Mouse (Mus musculus): ENCODE measurements around the gene Gpam. TPM values are rescaled to one million over a fixed set of nuclear protein-coding genes. Genes with fewer than 3 reads are reported as not detected.
A peak's percentile ranks its signal among the peaks of the same experiment; 100 is the strongest.

Gene Gpam
- polyA plus RNA-seq, 1 experiment from 2014 or later = 21.0 TPM

DNA sequence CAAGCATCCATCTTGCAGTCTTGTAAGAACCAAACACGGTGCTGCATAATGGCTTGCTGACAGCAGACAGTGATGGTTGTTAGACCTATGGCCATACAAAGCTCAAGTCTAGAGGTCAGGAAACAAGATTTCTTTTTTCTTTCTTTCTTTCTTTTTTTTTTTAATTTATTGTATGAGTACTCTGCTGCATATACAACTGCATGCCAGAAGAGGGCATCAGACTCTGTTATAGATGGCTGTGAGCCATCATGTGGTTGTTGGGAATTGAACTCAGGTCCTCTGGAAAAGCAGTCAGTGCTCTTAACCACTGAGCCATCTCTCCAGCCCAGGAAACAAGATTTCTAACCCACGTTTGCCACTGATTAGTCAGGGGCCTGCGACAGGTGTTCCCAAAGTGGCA lies 54.0 kb downstream of the Gpam start:
- no peaks in the 10 kb centered on the region for H3K9me3 ChIP-seq
- H3K36me3 ChIP-seq = peaks cover 77% of the 10 kb centered on the region
- H3K27me3 ChIP-seq (replicated peaks) = no peaks in the 10 kb centered on the region
- 90% methylated on average over 3 of the region's 3 CpGs for WGBS
- H3K27ac ChIP-seq = no peak overlapping the region
- no peak for ATAC-seq (ENCODE audit: low FRiP score, low read depth)
- H3K4me3 ChIP-seq = no peak overlapping the region
- no peak overlapping the region for H3K4me2 ChIP-seq (replicated peaks)
- no peak overlapping the region for H3K9ac ChIP-seq
- H3K4me1 ChIP-seq = no peaks in the 10 kb centered on the region

DNA sequence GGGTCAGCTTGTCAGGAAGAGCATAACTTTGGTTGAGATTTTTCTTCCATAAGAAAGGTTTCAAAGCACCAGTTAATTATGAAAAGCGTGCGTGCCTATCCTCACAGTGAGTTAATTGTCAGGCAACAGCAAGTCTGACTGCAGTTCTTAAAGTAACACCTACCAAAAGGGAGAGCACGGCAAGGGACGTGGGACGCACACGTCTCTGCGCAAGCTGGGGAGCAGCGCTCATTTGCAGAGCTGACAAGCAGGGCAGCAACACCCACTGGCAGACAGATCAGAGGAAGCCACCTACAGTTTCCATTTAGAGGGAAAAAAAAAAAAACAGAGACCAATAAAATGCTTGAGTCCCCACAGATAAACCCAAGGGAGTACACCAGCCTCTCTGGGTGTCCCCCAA lies 58.0 kb downstream of the Gpam start:
- WGBS = 92% methylated on average over 8 of the region's 8 CpGs
- peaks cover 54% of the 10 kb centered on the region for H3K36me3 ChIP-seq
- no peak for ATAC-seq (ENCODE audit: low FRiP score, low read depth)

GRCm38 (mm10) chr19:55063272-55063671 lies 63.8 kb downstream of the Gpam start:
- H3K4me1 ChIP-seq = peaks cover 6% of the 10 kb centered on the region; the same call in 1 of the 2 replicates
- H3K4me3 ChIP-seq = no peak overlapping the region
- 0 out of 2 replicates have a peak, but pooled peaks have one; percentile 35 for ATAC-seq (ENCODE audit: low FRiP score, low read depth)
- H3K27ac ChIP-seq = no peak overlapping the region
- WGBS = 41% methylated on average over 6 of the region's 6 CpGs
- H3K36me3 ChIP-seq = peaks cover 8% of the 10 kb centered on the region
- H3K9me3 ChIP-seq = no peaks in the 10 kb centered on the region; the same call in 1 of the 2 replicates
- no peak overlapping the region for H3K9ac ChIP-seq
- H3K4me2 ChIP-seq (replicated peaks) = no peak overlapping the region
- no peaks in the 10 kb centered on the region for H3K27me3 ChIP-seq (replicated peaks)

More for the DNA sequence above, 58.0 kb downstream of the Gpam start:
- H3K4me2 ChIP-seq (replicated peaks) = no peak overlapping the region
- H3K27ac ChIP-seq = no peak overlapping the region
- H3K4me3 ChIP-seq = no peak overlapping the region
- H3K9me3 ChIP-seq = no peaks in the 10 kb centered on the region
- H3K9ac ChIP-seq = no peak overlapping the region
- H3K4me1 ChIP-seq = no peaks in the 10 kb centered on the region
- H3K27me3 ChIP-seq (replicated peaks) = no peaks in the 10 kb centered on the region

- Histone ChIP-seq H3K4me1 (peaks cover 6% of the 10 kb centered on the region; the same call in 1 of the 2 replicates), H3K4me2 (replicated peaks) (no peak overlapping the region), H3K36me3 (peaks cover 6% of the 10 kb centered on the region), H3K9ac (no peak overlapping the region), H3K27ac (no peak overlapping the region), H3K9me3 (no peaks in the 10 kb centered on the region; the same call in 1 of the 2 replicates), H3K27me3 (replicated peaks) (no peaks in the 10 kb centered on the region), H3K4me3 (no peak overlapping the region)
- WGBS = 85% methylated on average over 8 of the region's 8 CpGs
- no peak for ATAC-seq (ENCODE audit: low FRiP score, low read depth)
These were observed 64.5 kb downstream of the Gpam start for GRCm38 (mm10) chr19:55062501-55062900.

GRCm38 (mm10) chr19:55061951-55062350 lies 65.1 kb downstream of the Gpam start:
- Histone ChIP-seq H3K9me3 (no peaks in the 10 kb centered on the region; the same call in 1 of the 2 replicates), H3K9ac (no peak overlapping the region), H3K4me3 (no peak overlapping the region), H3K4me2 (replicated peaks) (no peak overlapping the region), H3K36me3 (peaks cover 6% of the 10 kb centered on the region), H3K4me1 (peaks cover 6% of the 10 kb centered on the region; the same call in 1 of the 2 replicates), H3K27me3 (replicated peaks) (no peaks in the 10 kb centered on the region), H3K27ac (no peak overlapping the region)
- WGBS = 31% methylated on average over 5 of the region's 5 CpGs
- ATAC-seq (ENCODE audit: low FRiP score, low read depth) = no peak

DNA sequence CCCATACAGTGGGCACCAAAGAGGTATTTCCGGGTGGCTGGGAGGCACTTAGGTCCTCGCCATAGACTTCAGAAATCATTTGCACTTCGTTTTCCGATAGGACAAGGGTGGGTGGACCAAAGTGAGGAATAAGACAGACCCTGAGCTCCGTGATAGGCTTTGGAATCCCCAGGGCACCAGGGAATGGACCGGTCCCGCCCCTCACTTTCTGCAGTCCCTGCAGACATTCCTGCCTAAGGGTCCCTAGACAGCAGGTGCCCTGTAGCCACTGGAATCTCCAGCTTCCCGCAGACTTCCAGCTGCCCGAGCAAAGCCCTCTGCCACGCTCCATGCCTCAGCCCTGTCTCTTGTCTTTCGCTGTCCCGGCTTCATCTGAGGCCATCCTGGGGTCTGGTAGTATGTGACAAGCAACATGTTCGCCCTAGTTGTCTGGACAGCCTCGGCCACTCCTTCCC lies 65.6 kb downstream of the Gpam start:
- Histone ChIP-seq H3K4me3 (peak overlapping the region; percentile 19; the same call in 1 of the 2 replicates), H3K4me1 (peaks cover 6% of the 10 kb centered on the region; the same call in 1 of the 2 replicates), H3K27ac (no peak overlapping the region), H3K4me2 (replicated peaks) (peak overlapping the region; percentile 63), H3K9ac (0 out of 2 replicates have a peak overlapping the region, but pooled peaks have one; percentile 9), H3K27me3 (replicated peaks) (no peaks in the 10 kb centered on the region), H3K36me3 (peaks cover 6% of the 10 kb centered on the region), H3K9me3 (no peaks in the 10 kb centered on the region; the same call in 1 of the 2 replicates)
- peak; percentile 33 for ATAC-seq (ENCODE audit: low FRiP score, low read depth)
- 10% methylated on average over 14 of the region's 14 CpGs for WGBS

DNA sequence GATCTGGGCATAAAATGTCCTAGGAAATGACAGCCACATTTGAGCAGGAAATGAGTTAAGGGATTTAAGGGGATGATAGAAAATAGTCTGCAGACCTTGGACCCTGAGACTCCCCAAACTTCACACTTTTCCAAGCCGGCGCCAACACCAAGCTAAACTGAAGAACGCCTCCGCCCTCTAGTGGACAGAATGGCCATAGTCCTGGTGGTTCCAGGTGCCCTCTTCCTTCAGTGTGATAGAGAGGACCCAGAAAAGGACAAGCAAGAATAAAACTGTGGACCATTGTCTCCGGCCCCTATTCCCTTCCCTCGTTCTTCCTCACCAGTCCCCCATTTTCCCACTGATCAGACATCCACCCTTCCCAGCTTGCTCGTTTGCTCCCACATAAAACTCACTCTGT lies 66.1 kb downstream of the Gpam start:
- Histone ChIP-seq H3K27me3 (replicated peaks) (no peaks in the 10 kb centered on the region), H3K9me3 (no peaks in the 10 kb centered on the region; the same call in 1 of the 2 replicates), H3K9ac (0 out of 2 replicates have a peak overlapping the region, but pooled peaks have one; percentile 9), H3K4me1 (peaks cover 6% of the 10 kb centered on the region; the same call in 1 of the 2 replicates), H3K4me3 (no peak overlapping the region), H3K27ac (no peak overlapping the region), H3K4me2 (replicated peaks) (peak overlapping the region; percentile 63), H3K36me3 (peaks cover 2% of the 10 kb centered on the region)
- ATAC-seq (ENCODE audit: low FRiP score, low read depth) = peak; percentile 73; the same call in 1 of the 2 replicates
- WGBS = 6% methylated on average over 7 of the region's 7 CpGs

DNA sequence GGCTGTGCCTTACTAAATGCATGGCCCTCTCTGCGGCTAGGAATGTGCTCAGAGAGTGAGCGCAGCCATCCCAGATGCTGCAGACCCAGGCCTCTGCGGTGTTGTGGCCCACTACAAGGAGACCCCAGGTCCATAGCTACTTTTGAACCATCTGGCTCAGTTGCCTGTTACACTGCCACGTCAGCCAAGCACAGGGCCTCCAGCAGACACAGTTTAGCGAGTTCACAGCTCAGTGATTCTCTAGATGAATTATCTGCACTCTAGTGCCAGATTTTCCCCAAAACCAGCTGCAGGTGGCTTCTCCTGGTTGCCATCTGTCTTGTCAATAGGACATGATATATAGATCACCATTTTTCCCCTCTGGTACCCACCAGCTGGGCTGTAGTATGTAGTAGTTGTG lies 69.6 kb downstream of the Gpam start:
- no peaks in the 10 kb centered on the region for H3K27me3 ChIP-seq (replicated peaks)
- no peak overlapping the region for H3K9ac ChIP-seq
- H3K36me3 ChIP-seq = no peaks in the 10 kb centered on the region
- WGBS = 68% methylated on average over 5 of the region's 5 CpGs
- no peak for ATAC-seq (ENCODE audit: low FRiP score, low read depth)
- H3K4me3 ChIP-seq = no peak overlapping the region
- H3K27ac ChIP-seq = no peak overlapping the region
- H3K9me3 ChIP-seq = no peaks in the 10 kb centered on the region; the same call in 1 of the 2 replicates
- peaks cover 6% of the 10 kb centered on the region; the same call in 1 of the 2 replicates for H3K4me1 ChIP-seq
- no peak overlapping the region for H3K4me2 ChIP-seq (replicated peaks)

DNA sequence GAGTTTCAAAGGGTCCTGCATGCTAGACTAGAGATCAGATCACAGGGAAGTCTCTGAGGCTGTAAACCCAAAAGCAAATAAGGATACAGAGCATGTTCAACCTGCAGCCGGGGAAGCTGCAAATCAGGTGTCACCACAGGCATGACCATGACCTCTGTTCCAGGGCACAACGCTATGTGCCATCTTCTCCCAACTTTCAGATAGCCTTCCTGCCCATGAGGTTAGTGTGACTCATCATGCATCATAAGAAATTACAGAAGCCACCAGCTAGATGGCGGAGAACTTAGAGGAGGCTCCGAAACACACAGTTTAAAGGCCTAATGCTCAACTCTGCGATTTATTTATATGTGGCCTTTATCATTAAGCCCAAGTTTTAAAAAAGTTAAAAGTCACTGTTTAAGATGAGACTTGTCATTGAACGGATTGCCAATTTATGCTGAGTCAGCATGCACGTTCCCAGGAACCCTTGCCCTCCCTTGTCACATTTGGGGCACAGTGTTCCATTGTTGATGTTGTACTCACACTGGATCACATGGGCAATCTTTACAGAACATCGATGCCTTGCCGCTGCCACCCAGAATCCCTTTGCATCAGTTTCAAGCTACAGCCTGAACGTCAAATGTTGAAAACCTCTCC lies 71.3 kb downstream of the Gpam start:
- H3K27me3 ChIP-seq (replicated peaks) = no peaks in the 10 kb centered on the region
- H3K4me2 ChIP-seq (replicated peaks) = no peak overlapping the region
- no peak overlapping the region for H3K4me3 ChIP-seq
- H3K9me3 ChIP-seq = no peaks in the 10 kb centered on the region; the same call in 1 of the 2 replicates
- H3K4me1 ChIP-seq = no peaks in the 10 kb centered on the region
- no peak overlapping the region for H3K27ac ChIP-seq
- 92% methylated on average over 10 of the region's 10 CpGs for WGBS
- H3K9ac ChIP-seq = no peak overlapping the region
- no peaks in the 10 kb centered on the region for H3K36me3 ChIP-seq
- ATAC-seq (ENCODE audit: low FRiP score, low read depth) = no peak

DNA sequence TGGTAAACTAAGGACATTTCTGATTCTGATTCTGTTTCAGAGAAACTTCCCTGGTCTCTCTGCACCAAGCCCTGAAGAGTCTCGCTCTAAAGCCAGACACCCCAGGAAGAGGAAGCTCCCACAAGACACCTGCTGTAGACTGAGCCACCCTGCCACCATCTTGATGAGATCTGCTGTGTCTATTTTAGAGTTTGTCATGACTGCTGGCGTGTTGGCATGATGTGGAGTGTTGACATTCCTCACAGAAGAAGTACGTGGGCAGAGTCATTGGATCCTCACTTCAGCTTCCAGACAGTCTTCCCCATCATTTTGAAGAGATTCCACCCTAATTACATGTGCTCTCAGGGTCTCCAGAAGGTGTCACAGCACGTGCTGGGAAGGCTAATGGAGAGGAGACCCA lies 73.9 kb downstream of the Gpam start:
- H3K36me3 ChIP-seq = no peaks in the 10 kb centered on the region
- ATAC-seq (ENCODE audit: low FRiP score, low read depth) = no peak

DNA sequence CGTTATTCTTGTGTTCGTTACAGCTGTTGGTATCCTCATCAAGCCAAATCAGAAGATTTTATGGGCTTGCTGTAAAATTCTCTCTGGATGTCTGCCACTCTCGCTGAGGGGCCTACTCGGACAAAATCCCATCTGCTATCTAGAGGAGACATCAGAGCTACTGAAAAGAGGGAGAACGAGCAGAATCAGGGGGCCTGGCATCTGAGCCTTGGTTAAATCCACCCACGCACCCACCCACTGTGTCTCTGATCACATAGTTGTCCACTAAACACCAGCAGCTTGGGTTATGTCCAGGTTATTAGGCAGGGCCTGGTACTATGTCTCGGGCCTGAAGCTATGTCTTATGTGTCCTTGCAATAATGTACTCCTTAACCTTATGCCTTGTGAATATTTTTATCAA lies 89.6 kb downstream of the Gpam start:
- H3K4me1 ChIP-seq = no peaks in the 10 kb centered on the region
- H3K4me3 ChIP-seq = no peak overlapping the region
- H3K9ac ChIP-seq = no peak overlapping the region
- H3K27ac ChIP-seq = no peak overlapping the region
- H3K4me2 ChIP-seq (replicated peaks) = no peak overlapping the region
- no peaks in the 10 kb centered on the region for H3K27me3 ChIP-seq (replicated peaks)
- H3K36me3 ChIP-seq = no peaks in the 10 kb centered on the region
- no peak for ATAC-seq (ENCODE audit: low FRiP score, low read depth)
- WGBS = 75% methylated on average over 7 of the region's 7 CpGs
- H3K9me3 ChIP-seq = no peaks in the 10 kb centered on the region

More for the DNA sequence above, 73.9 kb downstream of the Gpam start:
- H3K27me3 ChIP-seq (replicated peaks) = no peaks in the 10 kb centered on the region
- WGBS = 74% methylated on average over 4 of the region's 4 CpGs
- H3K4me1 ChIP-seq = no peaks in the 10 kb centered on the region
- H3K4me2 ChIP-seq (replicated peaks) = no peak overlapping the region
- H3K4me3 ChIP-seq = no peak overlapping the region
- H3K27ac ChIP-seq = no peak overlapping the region
- no peak overlapping the region for H3K9ac ChIP-seq
- H3K9me3 ChIP-seq = no peaks in the 10 kb centered on the region

DNA sequence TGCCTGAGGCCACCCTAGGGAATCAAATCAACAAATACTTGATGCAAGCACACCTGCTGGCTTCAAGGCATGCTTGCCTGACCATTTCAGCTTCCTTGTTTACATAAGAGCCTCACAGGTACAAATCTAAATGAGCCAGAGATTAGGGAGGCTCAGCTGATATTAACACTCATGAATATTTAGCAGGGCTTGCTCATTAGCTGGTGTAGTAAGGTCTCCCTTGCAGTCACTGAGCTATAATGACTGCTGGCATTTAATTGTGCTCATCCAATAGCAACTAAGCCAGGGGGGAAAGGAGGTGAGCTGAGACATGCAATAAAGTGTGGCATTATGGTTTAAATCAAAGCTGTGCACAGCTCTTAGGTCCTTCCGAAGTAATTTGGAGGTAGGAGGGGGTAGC lies 108.2 kb downstream of the Gpam start:
- no peak for ATAC-seq (ENCODE audit: low FRiP score, low read depth)
- Histone ChIP-seq H3K4me2 (replicated peaks) (no peak overlapping the region), H3K27me3 (replicated peaks) (no peaks in the 10 kb centered on the region), H3K9me3 (no peaks in the 10 kb centered on the region), H3K4me1 (no peaks in the 10 kb centered on the region), H3K9ac (no peak overlapping the region), H3K36me3 (no peaks in the 10 kb centered on the region), H3K27ac (no peak overlapping the region), H3K4me3 (no peak overlapping the region)
- 40% methylated on average over 1 of the region's 1 CpGs for WGBS

Data from neural tube, embryonic 12.5 days (tissue).